Mouse (Mus musculus) cerebellum, adult 2 months (tissue): ENCODE results near the gene Parp3.

ENCODE experiments used
- CTCF ChIP-seq: fragments of 200-500 bp; IDR thresholded peaks from 2 replicates; pipeline ENCODE4 v1.5.1; 2011; ENCODE audit warnings: low read depth, mild to moderate bottlenecking, control low read depth, low read length, moderate library complexity, borderline replicate concordance; ENCODE audit not compliant: insufficient read depth
- POLR2A ChIP-seq: fragments of 200-500 bp; IDR thresholded peaks from 2 replicates; pipeline ENCODE4 v1.6.1; 2011; ENCODE audit warnings: low read length, control low read depth, borderline replicate concordance; ENCODE audit not compliant: insufficient read depth

- no peak for TF ChIP-seq CTCF
- TF ChIP-seq POLR2A: no peak
Observed at GRCm38 (mm10) chr9:106469776-106470175, 7.0 kb downstream of the Parp3 start.
